Mouse (Mus musculus) ES-Bruce4 (cell line): ENCODE measurements at regions not wholly inside any gene's neighbourhood (a gene's known extent, or its start where the extent isn't known, plus 50 kb on each side); places are given as distances from the start of the nearest gene placed in this dataset.

Experiments
- CTCF ChIP-seq: IDR thresholded peaks from one replicate; pipeline ENCODE4 v1.8.1; 2011; ENCODE audit warnings: low read depth, low read length
- EP300 ChIP-seq: IDR thresholded peaks from 2 replicates; pipeline ENCODE4 v1.6.1; 2011; ENCODE audit warnings: low read depth, low read length; ENCODE audit not compliant: insufficient read depth
- POLR2A ChIP-seq: IDR thresholded peaks from one replicate; pipeline ENCODE4 v1.8.1; 2011; ENCODE audit warnings: low read length; ENCODE audit not compliant: insufficient read depth

- TF ChIP-seq CTCF, result no peak
- no peak for TF ChIP-seq POLR2A
- no peak for TF ChIP-seq EP300
Observed at GRCm38 (mm10) chr1:121034761-121035393, 297.5 kb downstream of the Insig2 start.
